Mouse (Mus musculus) embryonic facial prominence, embryonic 11.5 days (tissue): ENCODE measurements around the gene Cadps. TPM values are rescaled to one million over a fixed set of nuclear protein-coding genes. Genes with fewer than 3 reads are reported as not detected.
A peak's percentile ranks its signal among the peaks of the same experiment; 100 is the strongest.

ENCODE experiments used
- ATAC-seq: fragments of 200-750 bp; cut with Nextera tagmentation; replicated peaks from 2 replicates; pipeline ENCODE4 v1.8.0; 2017; ENCODE audit warnings: low read depth; ENCODE audit not compliant: insufficient number of reproducible peaks, low FRiP score, low TSS enrichment
- DNase-seq: peaks from one replicate; pipeline ENCODE4 v3.0.0-alpha.2; 2015; ENCODE audit warnings: low spot score
- H3K27ac ChIP-seq: fragments of 300-500 bp; sonication (generic); replicated peaks from 2 replicates; pipeline ENCODE4 v1.5.1; 2014; ENCODE audit warnings: mild to moderate bottlenecking, low read depth, low read length, control low read depth
- H3K27me3 ChIP-seq: fragments of 300-500 bp; sonication (generic); 2 replicates; pipeline ENCODE4 v1.6.1; 2014; ENCODE audit warnings: mild to moderate bottlenecking, low read length, moderate library complexity, mixed read lengths; ENCODE audit not compliant: control insufficient read depth, insufficient read depth
- H3K36me3 ChIP-seq: fragments of 300-500 bp; sonication (generic); replicated peaks from 2 replicates; pipeline ENCODE4 v1.6.1; 2014; ENCODE audit warnings: low read depth, mild to moderate bottlenecking, low read length, moderate library complexity, mixed read lengths; ENCODE audit not compliant: control insufficient read depth, insufficient read depth
- H3K4me1 ChIP-seq: fragments of 300-500 bp; sonication (generic); 2 replicates; pipeline ENCODE4 v1.6.1; 2014; ENCODE audit warnings: low read length, mixed read lengths; ENCODE audit not compliant: control insufficient read depth, insufficient read depth
- H3K4me2 ChIP-seq: fragments of 300-500 bp; sonication (generic); 2 replicates; pipeline ENCODE4 v1.6.1; 2014; ENCODE audit warnings: low read depth, mild to moderate bottlenecking, control low read depth, low read length, moderate library complexity
- H3K4me3 ChIP-seq: fragments of 300-500 bp; sonication (generic); 2 replicates; pipeline ENCODE4 v1.5.1; 2014; ENCODE audit warnings: low read depth, low read length, control low read depth
- H3K9ac ChIP-seq: fragments of 300-500 bp; sonication (generic); replicated peaks from 2 replicates; pipeline ENCODE4 v1.6.1; 2014; ENCODE audit warnings: mild to moderate bottlenecking, control low read depth, low read length
- H3K9me3 ChIP-seq: fragments of 300-500 bp; sonication (generic); replicated peaks from 2 replicates; pipeline ENCODE4 v1.6.1; 2016; ENCODE audit warnings: mild to moderate bottlenecking, low read length, inconsistent platforms, mixed read lengths; ENCODE audit not compliant: control insufficient read depth
- WGBS: fragments of 180-500 bp; shearing (Covaris S2); extraction: QIAGEN DNeasy Blood & Tissue Kit; methylation state at CpG from one replicate; pipeline ENCODE4 v1.1.7; 2014; 5-methylcytosine and 5-hydroxymethylcytosine counted together
- polyA plus RNA-seq: library from polyadenylated mRNA; unstranded; fragments of >200 nt; fragmentation: Nextera tagmentation; extraction: Ambion mirVana; gene quantifications from 2 replicates; pipeline ENCODE4 v1.2.1, GENCODE M21; 2014

Gene Cadps
- polyA plus RNA-seq, 1 experiment from 2014 or later: 5.3 TPM

DNA sequence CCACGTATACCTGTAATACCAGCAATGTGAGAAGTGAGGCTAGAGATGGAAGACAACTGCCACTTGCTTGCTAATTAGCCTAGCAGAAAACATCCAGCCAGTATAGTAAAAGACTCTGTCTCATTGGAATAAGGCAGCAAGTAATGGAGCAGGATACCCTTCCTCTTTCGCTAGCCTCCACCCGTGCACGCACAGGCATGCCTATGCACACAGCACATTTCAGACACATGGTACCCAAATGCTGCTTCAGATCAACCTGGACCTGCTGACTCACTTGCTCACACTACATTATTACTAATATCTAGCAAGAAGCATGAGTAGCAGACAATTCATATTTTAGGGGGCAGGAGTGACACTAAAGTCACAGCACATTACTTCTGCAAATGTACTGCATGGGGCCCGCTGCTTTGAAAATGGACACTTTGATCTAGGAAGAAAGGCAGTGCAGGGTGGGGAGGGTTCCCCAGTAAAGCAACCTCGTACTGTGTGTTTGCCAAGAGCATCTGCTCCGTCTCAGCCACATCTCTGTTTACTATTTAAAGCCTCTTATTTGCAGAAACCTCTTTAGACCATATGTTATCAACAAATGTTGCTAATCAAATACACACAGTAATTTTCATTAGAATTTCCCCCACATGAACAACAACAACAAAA is 263.8 kb downstream of the Cadps start:
- ATAC-seq (no peak), DNase-seq (no peak)
- Histone ChIP-seq H3K27ac (no peak overlapping the region), H3K4me2 (no peak overlapping the region), H3K36me3 (no peaks in the 10 kb centered on the region), H3K4me1 (no peaks in the 10 kb centered on the region), H3K9ac (no peak overlapping the region), H3K9me3 (no peaks in the 10 kb centered on the region), H3K27me3 (no peaks in the 10 kb centered on the region), H3K4me3 (no peak overlapping the region)
- WGBS: 75% methylated on average over 7 of the region's 7 CpGs

DNA sequence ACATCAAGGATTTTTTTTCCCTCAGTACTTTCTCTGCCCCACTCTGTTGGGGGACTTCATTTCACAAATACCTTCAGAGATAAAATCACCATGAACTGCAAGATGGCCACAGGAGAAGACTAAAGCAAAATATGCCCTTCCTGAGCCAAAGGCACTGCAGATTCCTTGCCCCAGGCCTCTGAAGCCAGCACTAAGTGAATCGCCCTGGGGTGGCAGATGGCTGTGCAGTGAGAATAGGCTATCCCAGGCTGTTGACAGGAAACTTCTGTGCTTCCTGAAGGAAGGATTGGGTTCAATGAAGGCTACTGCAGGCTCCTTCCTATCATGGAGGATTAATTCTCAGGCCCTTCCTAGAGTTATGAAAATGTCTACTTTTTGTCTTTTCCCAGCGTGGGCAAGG is 268.4 kb downstream of the Cadps start:
- no peaks in the 10 kb centered on the region for H3K9me3 ChIP-seq
- ATAC-seq: no peak

DNA sequence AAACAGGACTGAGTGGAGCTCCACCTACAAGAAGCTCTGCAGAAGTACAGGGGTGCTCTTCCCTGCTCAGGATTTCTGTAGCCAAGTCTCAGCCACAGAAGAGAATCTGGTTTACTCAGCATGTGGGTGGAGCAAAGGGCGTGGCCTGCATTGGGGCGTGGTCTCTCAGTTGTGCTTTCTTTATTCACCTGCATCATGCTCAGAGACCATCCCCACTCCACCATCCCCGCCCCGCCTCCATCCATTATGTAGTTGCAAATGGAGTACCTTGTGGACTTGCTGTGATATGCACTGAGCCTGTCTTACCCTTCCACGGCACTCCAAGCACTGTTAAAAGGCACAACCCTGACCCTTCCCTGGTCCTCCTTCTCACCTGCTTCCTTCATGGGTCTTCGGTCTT is 271.5 kb downstream of the Cadps start:
- ATAC-seq: peak; percentile 34; the same call in 1 of the 2 replicates

More for the DNA sequence above, 268.4 kb downstream of the Cadps start:
- Histone ChIP-seq H3K9ac (no peak overlapping the region), H3K4me2 (no peak overlapping the region), H3K4me3 (no peak overlapping the region), H3K27me3 (no peaks in the 10 kb centered on the region), H3K27ac (no peak overlapping the region), H3K4me1 (no peaks in the 10 kb centered on the region), H3K36me3 (no peaks in the 10 kb centered on the region)
- WGBS: 68% methylated on average over 2 of the region's 2 CpGs
- no peak for DNase-seq

DNA sequence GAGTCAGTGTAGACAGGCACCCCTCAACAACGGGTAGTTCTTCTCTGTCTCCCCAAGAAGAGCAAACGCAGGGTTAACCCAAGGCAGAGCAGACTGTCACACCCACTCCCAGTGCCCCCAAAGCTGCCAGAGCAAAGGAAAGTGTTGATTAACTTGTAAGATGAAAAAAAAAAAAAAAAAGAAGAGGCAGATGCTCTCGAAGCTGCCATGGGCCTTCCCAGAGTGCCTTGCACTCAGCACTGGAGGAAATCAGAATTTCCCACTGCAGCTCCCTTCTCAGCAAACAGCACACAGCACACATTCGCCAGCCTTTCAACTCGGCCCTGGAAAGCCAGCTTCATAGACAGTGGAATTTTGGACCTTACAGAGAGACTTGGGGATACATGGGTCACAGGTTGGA is 271.9 kb downstream of the Cadps start:
- H3K36me3 ChIP-seq: no peaks in the 10 kb centered on the region
- 50% methylated on average over 5 of the region's 5 CpGs for WGBS
- no peak for DNase-seq
- H3K9ac ChIP-seq: no peak overlapping the region
- H3K9me3 ChIP-seq: no peaks in the 10 kb centered on the region
- no peaks in the 10 kb centered on the region for H3K27me3 ChIP-seq
- H3K4me2 ChIP-seq: no peak overlapping the region
- no peaks in the 10 kb centered on the region for H3K4me1 ChIP-seq
- H3K27ac ChIP-seq: no peak overlapping the region
- H3K4me3 ChIP-seq: no peak overlapping the region
- ATAC-seq: no peak

More for the DNA sequence above, 271.5 kb downstream of the Cadps start:
- Histone ChIP-seq H3K9me3 (no peaks in the 10 kb centered on the region), H3K4me2 (no peak overlapping the region), H3K4me3 (no peak overlapping the region), H3K27ac (no peak overlapping the region), H3K36me3 (no peaks in the 10 kb centered on the region), H3K27me3 (no peaks in the 10 kb centered on the region), H3K9ac (no peak overlapping the region), H3K4me1 (no peaks in the 10 kb centered on the region)
- 49% methylated on average over 6 of the region's 6 CpGs for WGBS
- no peak for DNase-seq

DNA sequence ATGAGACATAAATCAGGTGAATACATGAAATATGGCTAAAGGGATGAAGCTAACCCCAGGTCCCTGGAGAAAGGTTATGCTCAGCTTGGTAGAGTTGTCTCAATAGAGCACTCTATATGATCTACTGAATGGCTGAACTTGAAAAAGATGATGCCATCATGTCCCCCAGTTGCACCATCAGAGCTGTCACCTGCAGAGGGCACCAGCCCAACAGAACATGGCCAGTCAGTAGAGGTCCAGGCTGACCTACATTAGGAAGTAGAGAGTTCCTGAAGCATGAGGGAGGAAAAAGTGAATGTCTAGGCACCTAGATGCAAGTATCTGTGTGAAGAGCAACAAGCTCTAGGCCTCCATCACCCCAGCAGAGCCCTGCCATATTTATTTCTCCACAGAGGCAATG is 273.6 kb downstream of the Cadps start:
- no peaks in the 10 kb centered on the region for H3K9me3 ChIP-seq
- no peak for ATAC-seq
- no peak for DNase-seq

DNA sequence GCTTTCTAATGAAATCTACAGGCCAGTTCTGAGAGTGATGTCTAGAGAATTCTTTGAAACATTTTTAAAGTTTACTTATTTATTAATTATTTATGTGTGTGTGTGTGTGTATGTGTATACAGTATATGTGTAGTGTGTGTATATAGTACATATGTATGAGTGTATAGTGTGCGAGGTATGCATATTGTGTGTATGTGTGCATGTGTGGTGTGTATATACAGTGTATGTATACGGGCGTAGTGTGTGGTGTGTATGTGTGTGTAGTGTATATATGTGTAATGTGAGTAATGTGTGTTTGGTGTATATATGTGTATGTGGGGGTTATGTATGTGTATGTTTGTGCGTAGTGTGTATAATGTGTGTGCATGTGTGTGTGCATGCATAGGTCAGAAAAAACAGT is 275.4 kb downstream of the Cadps start:
- WGBS: 93% methylated on average over 4 of the region's 4 CpGs
- no peak for DNase-seq
- no peak overlapping the region for H3K4me2 ChIP-seq
- H3K9me3 ChIP-seq: no peaks in the 10 kb centered on the region
- no peak overlapping the region for H3K27ac ChIP-seq
- H3K36me3 ChIP-seq: no peaks in the 10 kb centered on the region
- H3K4me1 ChIP-seq: no peaks in the 10 kb centered on the region
- ATAC-seq: no peak
- no peaks in the 10 kb centered on the region for H3K27me3 ChIP-seq
- H3K4me3 ChIP-seq: no peak overlapping the region
- H3K9ac ChIP-seq: no peak overlapping the region

More for the DNA sequence above, 273.6 kb downstream of the Cadps start:
- H3K36me3 ChIP-seq: no peaks in the 10 kb centered on the region
- no peak overlapping the region for H3K27ac ChIP-seq
- H3K4me3 ChIP-seq: no peak overlapping the region
- no peaks in the 10 kb centered on the region for H3K4me1 ChIP-seq
- no peak overlapping the region for H3K4me2 ChIP-seq
- H3K9ac ChIP-seq: no peak overlapping the region
- H3K27me3 ChIP-seq: no peaks in the 10 kb centered on the region

DNA sequence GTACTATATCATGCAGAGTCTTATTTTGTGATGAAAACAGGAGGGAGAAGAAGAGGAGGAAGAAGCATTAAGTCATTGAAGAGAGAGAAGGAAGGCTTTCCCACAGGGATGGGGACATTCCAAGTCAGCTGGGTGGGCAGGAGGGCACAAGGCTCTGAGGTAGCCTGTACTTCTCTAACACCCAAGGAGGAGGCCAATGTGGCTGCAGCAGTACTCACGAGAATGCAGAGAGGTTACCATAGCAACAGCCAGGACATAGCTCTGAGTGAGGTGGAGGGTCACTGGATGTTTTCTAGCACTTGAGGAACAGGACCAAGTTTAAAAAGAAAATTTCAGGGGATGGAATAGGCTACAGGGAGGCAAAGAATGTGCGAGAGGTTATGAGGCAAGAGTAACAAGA is 281.1 kb downstream of the Cadps start:
- no peak overlapping the region for H3K4me3 ChIP-seq
- H3K27ac ChIP-seq: no peak overlapping the region
- no peak overlapping the region for H3K4me2 ChIP-seq
- no peak for DNase-seq
- no peak for ATAC-seq
- no peak overlapping the region for H3K9ac ChIP-seq
- H3K27me3 ChIP-seq: no peaks in the 10 kb centered on the region
- no peaks in the 10 kb centered on the region for H3K9me3 ChIP-seq
- H3K36me3 ChIP-seq: no peaks in the 10 kb centered on the region
- H3K4me1 ChIP-seq: no peaks in the 10 kb centered on the region
- WGBS: 55% methylated on average over 2 of the region's 2 CpGs

DNA sequence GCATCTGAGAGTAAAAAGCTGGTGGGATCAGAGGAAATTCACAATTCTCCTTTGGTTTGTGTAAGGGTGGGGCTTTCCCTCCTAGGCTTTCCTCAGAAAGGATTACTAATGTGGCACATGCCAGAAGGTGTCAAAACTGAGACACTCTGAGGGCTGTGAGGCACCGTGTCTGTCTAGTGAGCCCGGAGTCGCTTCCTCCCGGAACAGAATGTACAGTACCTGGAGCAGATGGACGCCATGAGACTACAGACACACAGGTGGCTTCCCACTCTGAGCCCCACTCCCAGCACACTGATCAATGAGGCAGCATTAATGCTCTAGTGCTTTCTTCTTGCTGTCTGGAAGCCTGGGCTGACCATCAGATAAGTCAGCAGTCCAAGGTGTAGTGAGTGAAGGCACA is 283.8 kb downstream of the Cadps start:
- no peaks in the 10 kb centered on the region for H3K27me3 ChIP-seq
- no peak overlapping the region for H3K9ac ChIP-seq
- H3K9me3 ChIP-seq: no peaks in the 10 kb centered on the region
- ATAC-seq: no peak
- H3K4me1 ChIP-seq: no peaks in the 10 kb centered on the region
- no peak overlapping the region for H3K4me2 ChIP-seq
- no peak overlapping the region for H3K27ac ChIP-seq
- H3K4me3 ChIP-seq: no peak overlapping the region
- no peak for DNase-seq
- H3K36me3 ChIP-seq: no peaks in the 10 kb centered on the region
- WGBS: 83% methylated on average over 5 of the region's 5 CpGs
